Mouse (Mus musculus): ENCODE measurements around the gene Tecr.

- TF ChIP-seq CTCF (IDR thresholded peaks at IDR 0.05; ENCODE audit: low read depth) (no peak; the same call in none of the 2 replicates), EP300 (IDR thresholded peaks at IDR 0.05; ENCODE audit: low read depth) (no peak)
Measured at GRCm38 (mm10) chr8:83608398-83608829, 643 bp upstream of the Tecr start.

Data from heart, postnatal 0 days (tissue).